Mouse (Mus musculus): ENCODE measurements around the gene Pdpr. TPM values are rescaled to one million over a fixed set of nuclear protein-coding genes. Genes with fewer than 3 reads are reported as not detected.
"Not testable (repeated sequence)": the region's sequence is repeated elsewhere in the genome, so short reads cannot be mapped to it uniquely, and the experiment has no call there.

Pdpr gene
- total RNA-seq, 2 experiments from 2014 or later = 97.4 to 113 TPM

DNA sequence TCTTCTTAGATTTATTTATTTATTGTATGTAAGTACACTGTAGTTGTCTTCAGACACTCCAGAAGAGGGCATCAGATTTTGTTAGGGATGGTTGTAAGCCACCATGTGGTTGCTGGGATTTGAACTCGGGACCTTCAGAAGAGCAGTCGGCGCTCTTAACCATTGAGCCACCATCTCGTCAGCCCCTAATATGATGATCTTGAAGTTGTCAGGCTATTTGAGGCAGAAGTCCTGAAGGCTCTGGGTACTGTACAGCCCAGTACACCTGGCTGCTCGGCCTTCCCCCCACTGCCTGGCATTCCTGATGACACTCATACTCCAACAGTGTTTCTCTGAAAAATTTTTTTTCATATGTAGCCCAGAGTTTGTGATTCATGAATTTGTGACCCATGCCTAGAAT is 10.5 kb upstream of the Pdpr start:
- DNase-seq; intact Hi-C loops (cut with DNase I): not testable (repeated sequence)

DNA sequence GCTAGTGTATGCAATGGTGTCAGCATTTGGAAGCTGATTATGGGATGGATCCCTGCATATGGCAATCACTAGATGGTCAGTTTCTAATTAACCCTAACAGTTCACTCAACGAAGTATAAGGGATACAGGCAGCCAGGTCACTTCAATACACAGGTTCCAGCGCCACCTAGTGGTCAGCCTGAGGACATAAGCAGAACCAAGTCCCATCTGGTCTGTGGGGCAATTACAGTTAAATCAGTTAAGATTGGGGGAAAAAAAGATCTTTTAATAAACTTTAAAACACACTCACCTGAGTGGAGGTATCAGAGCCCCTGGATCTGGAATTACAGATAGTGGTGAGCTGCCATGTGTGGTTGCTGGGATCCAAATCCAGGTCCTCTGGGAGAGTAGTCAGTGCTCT is 4.3 kb upstream of the Pdpr start:
- peak; percentile 77 to 81 for DNase-seq
- intact Hi-C loops (cut with DNase I) = loop anchor here (2.0 to 5.0 kb wide), 3 partner anchors 27 to 343 kb away; partner anchors contain the start of genes Cog4 and Sf3b3

DNA sequence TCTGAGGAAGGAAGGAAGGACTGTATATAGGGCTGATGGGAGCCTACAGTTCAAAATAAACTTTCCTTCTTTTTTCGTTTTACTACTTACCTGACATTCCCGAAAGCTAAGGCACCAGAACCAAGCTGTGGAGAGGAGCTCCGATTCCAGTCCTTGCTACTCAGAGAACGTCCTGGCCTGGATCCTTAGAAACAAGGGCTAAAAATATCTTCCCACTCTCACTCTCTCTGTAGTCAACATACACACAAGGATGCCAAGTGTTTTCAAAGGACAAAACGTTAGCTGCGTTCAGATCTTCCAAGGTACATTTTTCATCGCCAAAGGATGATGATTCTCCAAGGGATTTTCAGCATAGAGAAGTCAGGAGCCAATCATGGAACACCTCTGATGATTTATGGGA is 2.7 kb upstream of the Pdpr start:
- DNase-seq = no peak
- intact Hi-C loops (cut with DNase I) = loop anchor here (2.0 to 5.0 kb wide), 3 partner anchors 29 to 344 kb away; partner anchors contain the start of genes Cog4 and Sf3b3

DNA sequence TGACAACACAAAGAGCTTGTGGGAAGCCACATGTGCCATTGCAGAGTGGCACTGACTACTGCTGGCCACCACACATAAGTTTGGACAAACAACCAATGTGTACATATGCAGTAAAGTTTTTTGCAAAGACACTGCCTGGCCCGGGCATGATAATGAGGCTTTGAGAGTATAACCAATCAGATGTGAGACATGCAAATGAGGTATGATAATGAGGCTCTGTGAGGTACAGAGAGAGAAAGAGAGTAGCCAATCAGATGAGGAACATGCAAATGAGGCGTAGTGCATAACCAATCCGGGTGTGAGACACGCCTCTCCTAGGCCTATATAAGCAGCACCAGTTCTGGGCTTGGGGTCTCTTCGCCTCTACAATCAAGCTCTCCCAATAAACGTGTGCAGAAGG is 2.1 kb upstream of the Pdpr start, which contains the start of gene Clec18a:
TSS of gene Clec18a (minus strand) at position 101 of the 400 bp plus-strand sequence.
- intact Hi-C loops (cut with DNase I) = loop anchor here (5.0 kb wide), 2 partner anchors 245 to 345 kb away; partner anchors contain the start of genes Cog4 and Sf3b3
- DNase-seq = not testable (repeated sequence)

DNA sequence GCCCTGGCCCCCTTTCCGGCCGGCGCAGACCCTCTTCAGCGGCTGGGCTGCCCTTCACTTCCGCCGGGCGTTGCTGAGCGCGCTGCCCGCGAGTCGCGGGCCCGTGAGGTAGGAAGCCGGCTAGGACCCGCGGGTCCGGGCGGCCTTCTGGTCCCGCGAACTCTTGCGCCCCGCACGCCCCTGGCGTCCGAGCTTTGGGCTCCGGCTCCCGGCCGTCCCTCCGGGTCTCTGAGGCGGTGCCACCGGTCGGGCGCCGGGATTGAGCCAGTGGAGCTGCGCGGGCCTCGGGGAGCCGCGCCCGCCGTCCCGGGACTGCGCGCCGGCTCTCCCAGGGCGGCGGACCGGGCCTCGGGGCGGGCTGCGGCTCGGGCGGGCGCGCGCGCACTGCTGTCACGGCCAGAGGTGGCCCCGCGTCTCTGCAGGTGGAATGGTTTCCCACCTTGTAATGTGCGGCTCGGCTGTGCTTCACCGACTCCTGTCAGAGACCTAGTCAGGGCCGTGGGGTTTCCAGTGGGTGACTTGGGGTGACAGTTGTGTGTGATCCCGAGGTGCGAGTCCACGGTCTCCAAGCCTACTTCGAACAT is 381 bp downstream of the Pdpr start:
- intact Hi-C loops (cut with DNase I) = loop anchor here (5.0 kb wide), 2 partner anchors 248 to 348 kb away; partner anchors contain the start of genes Cog4 and Sf3b3
- peak in 1 of 2 experiments; percentile 17 for DNase-seq

- intact Hi-C loops (cut with DNase I) = no loop called here
- no peak for DNase-seq
Measured at GRCm38 (mm10) chr8:111114891-111115290, 20.5 kb downstream of the Pdpr start.

DNA sequence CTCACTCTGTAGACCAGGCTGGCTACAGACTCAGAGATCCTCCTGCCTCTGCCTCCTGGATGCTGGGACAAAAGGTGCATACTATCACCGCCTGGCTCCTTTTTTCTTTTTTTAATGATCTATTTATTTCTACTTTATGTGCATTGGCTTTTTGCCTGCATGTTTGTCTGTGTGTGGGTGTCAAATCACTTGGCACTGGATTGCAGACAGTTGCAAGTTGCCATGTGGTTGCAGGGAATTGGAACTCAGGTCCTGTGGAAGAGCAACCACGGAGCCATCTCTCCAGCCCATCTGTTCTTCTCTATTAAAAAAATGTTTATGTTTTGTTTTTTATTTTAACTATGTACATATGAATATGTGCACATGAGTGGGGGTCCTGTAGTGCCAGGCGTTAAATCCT is 25.1 kb downstream of the Pdpr start:
- intact Hi-C loops (cut with DNase I) = no loop called here
- no peak for DNase-seq

DNA sequence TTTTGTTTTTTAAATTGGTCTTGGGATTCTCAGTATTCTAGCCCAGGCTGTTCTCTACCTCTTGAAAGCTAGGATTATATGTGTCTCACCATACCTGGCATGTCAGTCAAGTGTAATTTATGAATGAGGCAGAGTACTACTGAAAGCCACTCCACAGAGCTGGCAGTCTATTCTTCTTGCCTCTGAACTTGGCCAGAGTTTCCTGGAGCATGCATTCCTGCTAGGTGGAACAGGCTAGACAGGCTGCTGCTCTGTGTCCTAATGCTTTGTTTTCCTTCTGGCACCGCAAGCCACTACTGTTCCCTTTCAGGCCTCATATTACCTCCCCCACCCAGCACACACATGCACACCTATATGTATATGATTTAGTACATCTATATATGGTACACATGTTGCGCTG is 36.3 kb downstream of the Pdpr start:
- intact Hi-C loops (cut with DNase I) = no loop called here
- DNase-seq = no peak

DNA sequence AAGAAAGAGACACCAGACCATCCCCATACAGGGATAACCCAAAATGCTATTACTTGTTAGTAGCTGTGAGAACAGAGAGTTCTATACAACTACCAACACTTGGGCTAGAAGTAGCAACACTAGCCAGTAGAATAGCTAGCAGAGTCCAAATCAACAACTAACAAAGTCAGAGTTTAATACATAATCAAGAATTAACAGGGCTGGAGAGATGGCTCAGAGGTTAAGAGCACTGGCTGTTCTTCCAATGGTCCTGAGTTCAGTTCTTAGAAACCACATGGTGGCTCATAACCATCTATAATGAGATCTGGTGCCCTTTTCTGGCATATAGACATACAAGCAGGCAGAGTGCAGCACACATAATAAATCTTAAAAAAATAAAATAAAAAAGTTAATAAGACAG is 48.1 kb downstream of the Pdpr start:
- no peak for DNase-seq
- intact Hi-C loops (cut with DNase I) = loop anchor here (2.0 kb wide), 1 partner anchor 44 kb away; no protein-coding TSS in a partner anchor

DNA sequence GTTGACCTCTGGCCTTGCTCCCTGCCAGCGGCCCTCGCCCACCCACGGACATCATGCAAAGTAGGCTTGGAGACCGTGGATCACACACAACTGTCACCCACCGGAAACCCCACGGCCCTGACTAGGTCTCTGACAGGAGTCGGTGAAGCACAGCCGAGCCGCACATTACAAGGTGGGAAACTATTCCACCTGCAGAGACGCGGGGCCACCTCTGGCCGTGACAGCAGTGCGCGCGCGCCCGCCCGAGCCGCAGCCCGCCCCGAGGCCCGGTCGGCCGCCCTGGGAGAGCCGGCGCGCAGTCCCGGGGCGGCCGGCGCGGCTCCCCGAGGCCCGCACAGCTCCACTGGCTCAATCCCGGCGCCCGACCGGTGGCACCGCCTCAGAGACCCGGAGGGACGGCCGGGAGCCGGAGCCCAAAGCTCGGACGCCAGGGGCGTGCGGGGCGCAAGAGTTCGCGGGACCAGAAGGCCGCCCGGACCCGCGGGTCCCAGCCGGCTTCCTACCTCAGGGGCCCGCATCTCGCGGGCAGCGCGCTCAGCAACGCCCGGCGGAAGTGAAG is 50.5 kb downstream of the Pdpr start:
- intact Hi-C loops (cut with DNase I) = loop anchor here (1.0 kb wide), 1 partner anchor 114 kb away; the partner anchor contains the start of gene Glg1
- peak in 1 of 2 experiments; percentile 17 for DNase-seq

- DNase-seq = peak; percentile 94 to 96
- intact Hi-C loops (cut with DNase I) = loop anchor here (1.0 kb wide), 1 partner anchor 114 kb away; the partner anchor contains the start of gene Glg1
Measured at GRCm38 (mm10) chr8:111145460-111146012, 51.1 kb downstream of the Pdpr start.

DNA sequence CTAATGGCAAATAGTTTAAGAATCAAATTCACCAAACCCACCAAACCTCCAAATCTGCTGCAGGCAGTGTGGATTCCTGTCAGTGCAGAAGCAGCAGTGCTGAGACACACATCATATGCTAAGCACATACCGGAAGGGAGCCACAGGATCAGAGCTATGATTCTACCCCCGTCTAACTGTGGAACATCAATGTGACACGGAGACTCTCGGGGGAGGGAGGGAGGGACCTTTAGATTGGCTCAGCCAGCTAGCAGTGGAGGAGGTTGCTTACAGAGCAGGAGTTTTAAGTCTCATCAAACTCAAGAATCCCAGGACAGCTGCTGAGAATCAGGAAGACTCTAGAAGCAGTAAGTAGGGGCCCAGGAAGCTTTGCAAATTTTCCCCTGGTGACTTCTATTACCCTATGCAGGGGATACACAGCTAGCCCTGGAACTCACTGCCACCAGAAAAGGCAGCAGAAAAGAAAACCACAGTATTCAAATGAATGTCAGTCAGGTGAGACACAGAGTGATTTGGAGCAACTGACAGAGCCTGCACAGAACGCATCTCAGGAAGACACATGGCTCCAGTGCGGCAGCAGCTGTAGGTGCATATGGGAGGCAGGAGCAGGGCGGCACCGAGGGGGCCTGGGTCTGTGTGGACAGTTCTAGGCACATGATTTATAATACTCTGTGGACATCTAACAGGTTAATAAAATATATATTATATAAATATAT is 61.4 kb downstream of the Pdpr start:
- intact Hi-C loops (cut with DNase I) = no loop called here
- no peak for DNase-seq

DNA sequence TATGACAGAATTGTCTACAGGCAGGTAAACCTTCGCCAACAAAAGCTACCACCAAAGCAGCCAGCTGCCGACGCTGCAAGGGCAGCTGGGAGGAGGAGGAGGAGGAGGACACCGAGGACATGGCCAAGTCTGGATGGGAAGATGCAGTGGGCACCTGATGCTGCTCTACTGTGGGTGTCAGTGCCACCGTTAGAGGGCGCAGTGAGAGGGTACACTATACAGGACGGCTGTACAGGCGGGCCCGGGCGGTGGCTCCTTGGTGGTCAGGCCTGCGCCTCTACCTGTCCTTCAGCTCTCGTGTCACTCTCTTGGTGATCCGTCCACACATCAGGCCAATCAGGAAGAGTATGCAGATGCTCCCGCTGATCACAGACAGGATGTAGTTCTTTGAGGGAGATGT is 63.2 kb downstream of the Pdpr start:
- DNase-seq = peak; percentile 35 to 54
- intact Hi-C loops (cut with DNase I) = no loop called here

DNA sequence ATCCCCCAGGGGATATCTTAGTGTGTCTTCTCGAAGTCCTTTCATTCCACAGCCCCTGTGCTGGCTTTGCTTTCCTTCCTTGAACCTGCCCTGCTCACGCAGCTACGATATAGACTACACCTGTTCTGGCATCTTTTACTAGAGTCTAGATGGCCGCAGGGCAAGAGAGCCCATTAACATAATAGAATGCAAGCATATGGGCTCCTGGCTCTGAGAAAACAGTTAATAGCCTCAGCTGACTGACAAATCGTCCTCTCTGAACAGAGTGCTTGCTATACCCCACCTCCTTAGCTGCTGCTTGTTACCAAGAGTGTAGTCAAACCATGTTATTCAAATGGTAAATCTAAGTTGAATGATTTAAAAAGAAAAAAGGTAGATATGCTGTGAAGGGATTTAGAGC is 77.2 kb downstream of the Pdpr start:
- intact Hi-C loops (cut with DNase I) = no loop called here
- DNase-seq = no peak

DNA sequence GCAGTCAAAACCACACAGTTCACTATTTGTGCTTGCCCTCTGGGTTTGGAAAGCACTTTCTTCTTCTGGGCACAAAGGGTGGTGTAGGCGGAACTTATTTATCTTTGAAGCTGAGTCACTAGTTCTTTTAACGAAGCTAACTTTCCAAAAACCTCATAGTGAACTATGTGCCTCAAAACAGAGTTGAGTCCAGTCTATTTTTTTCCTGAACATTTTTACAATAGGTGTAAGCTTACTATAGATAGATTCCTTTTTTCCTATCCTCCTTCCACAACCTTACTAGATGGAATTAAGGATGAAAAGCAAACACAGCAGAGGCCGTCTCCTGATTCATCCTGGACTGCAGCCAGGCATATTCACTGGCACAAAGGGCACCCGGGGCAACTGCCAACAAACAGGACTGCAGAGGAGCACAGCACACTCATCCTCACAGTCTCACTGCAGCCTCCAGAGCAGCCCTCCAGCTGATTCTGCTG is 91.1 kb downstream of the Pdpr start:
- intact Hi-C loops (cut with DNase I) = no loop called here
- peak; percentile 52 to 56 for DNase-seq

Other genes with a start within 250 kb of the Pdpr start
- 10 to 100 TPM; 74.3 to 78.3 TPM for gene Cog4, start 248.0 kb upstream of the Pdpr start, total RNA-seq (2021)
- gene Sf3b3, start 247.8 kb upstream of the Pdpr start, total RNA-seq (2021) = 10 to 100 TPM; 37.3 to 39.1 TPM
- 1 to 10 TPM; 4.1 to 4.7 TPM for gene Fuk, start 192.1 kb upstream of the Pdpr start, total RNA-seq (2021)
- 10 to 100 TPM; 27.5 to 28.3 TPM for gene St3gal2, start 174.7 kb upstream of the Pdpr start, total RNA-seq (2021)
- gene Ddx19a, start 96.8 kb upstream of the Pdpr start, total RNA-seq (2021) = 10 to 100 TPM; 34.2 to 35.4 TPM
- gene Ddx19b, start 62.9 kb upstream of the Pdpr start, total RNA-seq (2021) = 10 to 100 TPM; 11.1 to 11.7 TPM
- gene Aars, start 61.5 kb upstream of the Pdpr start, total RNA-seq (2021) = 10 to 100 TPM; 31.9 to 32.3 TPM
- not detected for gene Exosc6, start 38.3 kb upstream of the Pdpr start, total RNA-seq (2021)
- gene Clec18a, start 2.2 kb upstream of the Pdpr start, total RNA-seq (2021) = under 1 TPM; 0.80 to 0.81 TPM
- gene Glg1, start 164.6 kb downstream of the Pdpr start, total RNA-seq (2021) = 100 to 1,000 TPM; 102 to 106 TPM
- gene Rfwd3, start 205.6 kb downstream of the Pdpr start, total RNA-seq (2021) = 10 to 100 TPM; 16.7 to 21.3 TPM
- 1 to 10 TPM; 2.5 to 3.5 TPM for gene Mlkl, start 243.5 kb downstream of the Pdpr start, total RNA-seq (2021)